Mouse (Mus musculus): ENCODE results near the gene D330020A13Rik. TPM values are rescaled to one million over a fixed set of nuclear protein-coding genes. Genes with fewer than 3 reads are reported as not detected.

Gene D330020A13Rik
- polyA plus RNA-seq, 1 experiment from 2014 or later: not detected

DNA sequence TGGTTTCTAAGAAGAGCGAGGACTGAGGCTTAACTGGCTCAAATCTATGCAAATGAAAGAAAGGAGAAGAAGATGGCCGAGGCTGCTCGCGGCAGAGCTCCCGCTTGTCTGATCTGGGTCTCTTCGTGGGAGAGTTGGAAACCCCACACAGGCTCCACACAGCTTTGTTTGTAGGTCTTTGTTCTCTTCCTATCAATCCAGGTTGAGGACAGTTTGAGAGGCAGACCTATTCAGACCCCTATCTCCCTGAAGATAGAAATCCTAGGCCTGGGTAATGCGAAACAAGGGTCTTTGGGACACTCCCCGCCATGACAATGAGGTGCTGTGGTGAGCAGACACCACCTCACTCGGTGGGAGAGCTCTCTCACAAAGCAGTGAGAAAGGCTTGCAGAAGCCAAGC is 34.7 kb upstream of the D330020A13Rik start:
- Histone ChIP-seq H3K27ac (ENCODE audit: low read depth, low read length) (no peak overlapping the region), H3K27me3 (ENCODE audit: control insufficient read depth, insufficient read depth, low read length) (no peaks in the 10 kb centered on the region), H3K36me3 (ENCODE audit: control insufficient read depth, insufficient read depth, low read length) (no peaks in the 10 kb centered on the region), H3K9me3 (ENCODE audit: control insufficient read depth, low read length) (no peaks in the 10 kb centered on the region), H3K4me1 (ENCODE audit: control insufficient read depth, insufficient read depth, low read length) (no peaks in the 10 kb centered on the region), H3K4me3 (ENCODE audit: low read depth, low read length) (no peak overlapping the region), H3K9ac (replicated peaks; ENCODE audit: low read depth, low read length) (no peak overlapping the region), H3K4me2 (ENCODE audit: low read depth, low read length) (no peak overlapping the region)
- ATAC-seq (ENCODE audit: low read depth): no peak
- WGBS: 22% methylated on average over 9 of the region's 9 CpGs

DNA sequence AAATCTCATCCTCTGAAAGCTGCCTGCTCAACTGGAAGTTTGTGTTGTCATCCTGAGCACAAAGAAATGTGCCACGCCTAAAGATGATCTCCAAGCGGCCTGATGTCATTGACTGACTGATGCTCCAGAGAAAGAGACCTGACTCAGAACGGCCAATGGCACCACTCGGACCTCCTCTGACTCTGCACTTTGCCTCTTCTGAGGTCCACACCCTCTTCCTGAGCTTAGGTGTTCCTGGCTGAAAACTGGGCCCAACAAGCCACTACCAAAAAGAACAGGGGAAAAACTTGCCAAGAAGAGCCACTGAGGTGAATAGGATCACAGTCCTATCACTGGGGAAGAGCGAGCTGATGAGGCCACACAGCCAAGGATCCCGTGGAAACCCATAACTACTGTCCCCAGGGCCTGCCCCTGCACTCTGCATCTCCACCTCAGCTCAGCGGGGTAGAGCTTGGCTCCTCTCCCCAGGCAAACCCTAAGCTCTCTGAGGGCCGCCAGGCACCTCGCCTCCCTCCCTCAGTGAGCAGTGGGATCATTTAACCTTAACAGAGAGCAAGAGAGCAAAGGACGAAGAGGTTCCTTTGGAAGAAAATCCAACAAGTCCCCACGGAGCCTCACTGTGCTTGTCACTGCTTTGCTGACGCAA is 31.2 kb upstream of the D330020A13Rik start:
- 70% methylated on average over 12 of the region's 12 CpGs for WGBS
- no peaks in the 10 kb centered on the region for H3K36me3 ChIP-seq (ENCODE audit: control insufficient read depth, insufficient read depth, low read length)
- ATAC-seq (ENCODE audit: low read depth): no peak
- H3K4me1 ChIP-seq (ENCODE audit: control insufficient read depth, insufficient read depth, low read length): no peaks in the 10 kb centered on the region
- no peak overlapping the region for H3K4me2 ChIP-seq (ENCODE audit: low read depth, low read length)
- no peaks in the 10 kb centered on the region for H3K27me3 ChIP-seq (ENCODE audit: control insufficient read depth, insufficient read depth, low read length)
- no peak overlapping the region for H3K9ac ChIP-seq (replicated peaks; ENCODE audit: low read depth, low read length)
- no peak overlapping the region for H3K4me3 ChIP-seq (ENCODE audit: low read depth, low read length)
- no peak overlapping the region for H3K27ac ChIP-seq (ENCODE audit: low read depth, low read length)
- H3K9me3 ChIP-seq (ENCODE audit: control insufficient read depth, low read length): no peaks in the 10 kb centered on the region

DNA sequence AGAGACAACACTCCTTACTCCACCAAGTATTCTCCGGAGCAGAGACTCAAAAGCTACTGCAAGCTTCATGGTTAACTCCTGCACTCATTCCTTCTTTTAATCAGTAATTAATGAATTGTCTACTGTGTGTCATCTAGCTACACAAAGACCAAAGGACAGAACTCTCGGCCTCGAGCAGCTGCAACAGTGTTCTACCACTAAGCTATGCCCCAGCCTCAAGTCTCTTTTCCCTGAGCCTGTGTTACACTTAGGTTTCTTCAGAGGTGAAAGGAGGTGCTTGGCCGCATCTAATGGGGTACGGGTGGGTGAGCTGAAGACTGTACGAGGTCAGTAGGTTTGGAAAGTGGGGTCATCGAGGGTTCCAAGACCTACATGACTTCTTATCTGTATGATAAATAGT is 30.6 kb upstream of the D330020A13Rik start:
- H3K4me2 ChIP-seq (ENCODE audit: low read depth, low read length): no peak overlapping the region
- ATAC-seq (ENCODE audit: low read depth): no peak
- no peaks in the 10 kb centered on the region for H3K27me3 ChIP-seq (ENCODE audit: control insufficient read depth, insufficient read depth, low read length)
- no peak overlapping the region for H3K9ac ChIP-seq (replicated peaks; ENCODE audit: low read depth, low read length)
- no peak overlapping the region for H3K27ac ChIP-seq (ENCODE audit: low read depth, low read length)
- H3K36me3 ChIP-seq (ENCODE audit: control insufficient read depth, insufficient read depth, low read length): no peaks in the 10 kb centered on the region
- no peaks in the 10 kb centered on the region for H3K4me1 ChIP-seq (ENCODE audit: control insufficient read depth, insufficient read depth, low read length)
- WGBS: 80% methylated on average over 7 of the region's 7 CpGs
- H3K4me3 ChIP-seq (ENCODE audit: low read depth, low read length): no peak overlapping the region
- H3K9me3 ChIP-seq (ENCODE audit: control insufficient read depth, low read length): no peaks in the 10 kb centered on the region

DNA sequence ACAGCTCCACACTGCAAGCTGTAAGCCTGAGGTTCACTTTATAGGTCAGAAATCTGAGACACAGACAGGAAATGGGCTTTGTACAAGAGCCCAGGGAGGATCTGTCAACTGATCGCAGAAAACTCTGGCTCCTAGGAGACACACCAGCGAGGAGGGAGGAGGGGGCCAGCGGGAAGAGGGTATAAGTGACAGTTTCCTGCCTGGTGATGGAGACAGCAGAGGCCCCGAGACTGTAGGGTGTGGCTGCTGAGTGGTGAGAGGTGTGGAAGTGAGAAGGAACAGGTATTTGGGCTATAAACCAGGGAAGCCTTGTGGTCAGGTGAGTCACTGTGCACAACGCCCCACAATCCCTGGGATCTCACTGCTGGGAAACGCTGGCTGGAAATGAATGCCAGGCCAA is 30.0 kb upstream of the D330020A13Rik start:
- WGBS: 70% methylated on average over 6 of the region's 6 CpGs
- Histone ChIP-seq H3K9ac (replicated peaks; ENCODE audit: low read depth, low read length) (no peak overlapping the region), H3K27ac (ENCODE audit: low read depth, low read length) (no peak overlapping the region), H3K4me3 (ENCODE audit: low read depth, low read length) (no peak overlapping the region), H3K27me3 (ENCODE audit: control insufficient read depth, insufficient read depth, low read length) (no peaks in the 10 kb centered on the region), H3K4me1 (ENCODE audit: control insufficient read depth, insufficient read depth, low read length) (no peaks in the 10 kb centered on the region), H3K9me3 (ENCODE audit: control insufficient read depth, low read length) (no peaks in the 10 kb centered on the region), H3K36me3 (ENCODE audit: control insufficient read depth, insufficient read depth, low read length) (no peaks in the 10 kb centered on the region), H3K4me2 (ENCODE audit: low read depth, low read length) (no peak overlapping the region)
- ATAC-seq (ENCODE audit: low read depth): no peak

DNA sequence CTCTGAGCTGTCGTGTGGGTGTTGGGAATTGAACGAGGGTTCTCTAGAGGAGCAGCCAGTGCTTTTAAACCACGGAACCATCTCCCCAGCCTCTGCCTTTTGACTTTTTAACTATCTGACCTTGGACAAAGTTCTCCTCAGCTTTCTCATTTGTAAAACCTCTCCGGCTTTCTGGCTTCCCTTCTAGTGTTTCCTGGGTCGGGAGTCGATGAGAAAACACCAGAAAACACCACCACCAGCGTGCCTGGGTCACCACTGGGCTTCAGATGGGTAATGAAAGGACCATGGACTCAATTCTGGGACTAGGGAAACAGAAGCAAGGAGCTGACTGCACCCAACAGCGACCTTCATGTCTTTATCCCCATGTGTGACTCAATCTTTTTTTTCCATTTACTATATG is 20.0 kb upstream of the D330020A13Rik start:
- Histone ChIP-seq H3K27me3 (ENCODE audit: control insufficient read depth, insufficient read depth, low read length) (no peaks in the 10 kb centered on the region), H3K4me1 (ENCODE audit: control insufficient read depth, insufficient read depth, low read length) (no peaks in the 10 kb centered on the region), H3K4me2 (ENCODE audit: low read depth, low read length) (no peak overlapping the region), H3K4me3 (ENCODE audit: low read depth, low read length) (no peak overlapping the region), H3K9me3 (ENCODE audit: control insufficient read depth, low read length) (no peaks in the 10 kb centered on the region), H3K36me3 (ENCODE audit: control insufficient read depth, insufficient read depth, low read length) (no peaks in the 10 kb centered on the region), H3K27ac (ENCODE audit: low read depth, low read length) (no peak overlapping the region), H3K9ac (replicated peaks; ENCODE audit: low read depth, low read length) (no peak overlapping the region)
- no peak for ATAC-seq (ENCODE audit: low read depth)
- 82% methylated on average over 8 of the region's 8 CpGs for WGBS

DNA sequence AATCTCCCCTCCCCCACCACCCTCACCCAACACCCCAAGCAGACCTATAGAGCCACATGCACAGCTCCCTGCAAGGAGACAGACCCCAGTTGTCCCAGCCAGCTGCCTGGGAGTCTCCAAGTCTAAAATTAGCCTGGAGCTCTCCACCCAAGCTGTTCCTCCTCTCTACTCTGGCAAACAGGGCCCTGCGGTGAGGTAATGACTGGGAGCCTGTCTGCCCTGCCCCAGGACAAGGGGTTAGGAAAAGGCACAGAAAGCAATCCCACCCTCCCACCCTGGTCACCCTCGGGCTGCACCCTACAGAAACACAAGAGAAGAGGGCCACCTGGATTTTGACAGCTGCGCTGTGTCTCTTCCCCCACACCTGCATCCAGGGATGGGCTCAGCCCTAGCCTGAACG is 19.3 kb upstream of the D330020A13Rik start:
- Histone ChIP-seq H3K36me3 (ENCODE audit: control insufficient read depth, insufficient read depth, low read length) (no peaks in the 10 kb centered on the region), H3K9ac (replicated peaks; ENCODE audit: low read depth, low read length) (no peak overlapping the region), H3K27me3 (ENCODE audit: control insufficient read depth, insufficient read depth, low read length) (no peaks in the 10 kb centered on the region), H3K4me2 (ENCODE audit: low read depth, low read length) (no peak overlapping the region), H3K27ac (ENCODE audit: low read depth, low read length) (no peak overlapping the region), H3K9me3 (ENCODE audit: control insufficient read depth, low read length) (no peaks in the 10 kb centered on the region), H3K4me3 (ENCODE audit: low read depth, low read length) (no peak overlapping the region), H3K4me1 (ENCODE audit: control insufficient read depth, insufficient read depth, low read length) (no peaks in the 10 kb centered on the region)
- WGBS: 67% methylated on average over 4 of the region's 4 CpGs
- ATAC-seq (ENCODE audit: low read depth): no peak

DNA sequence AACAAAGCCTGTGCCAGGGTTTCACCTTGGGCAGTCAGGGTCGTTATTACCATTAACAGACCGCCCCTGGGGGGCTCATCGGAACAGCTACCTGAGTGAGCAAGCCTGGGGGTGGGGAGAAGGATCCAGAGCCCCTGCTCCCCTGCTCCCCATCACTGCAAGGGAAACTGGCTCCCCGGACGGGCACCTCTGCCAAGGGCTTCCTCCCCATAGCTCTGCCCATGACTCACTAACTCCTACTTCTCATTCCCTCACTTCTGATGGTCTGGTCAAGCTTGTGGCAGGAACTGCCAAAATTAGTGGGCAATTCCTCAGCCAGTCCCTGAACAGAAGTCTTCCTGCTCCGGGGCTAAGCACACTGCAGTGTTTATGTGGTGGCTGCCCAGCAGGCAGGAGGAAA is 18.9 kb upstream of the D330020A13Rik start:
- Histone ChIP-seq H3K9me3 (ENCODE audit: control insufficient read depth, low read length) (no peaks in the 10 kb centered on the region), H3K9ac (replicated peaks; ENCODE audit: low read depth, low read length) (no peak overlapping the region), H3K36me3 (ENCODE audit: control insufficient read depth, insufficient read depth, low read length) (no peaks in the 10 kb centered on the region), H3K27ac (ENCODE audit: low read depth, low read length) (no peak overlapping the region), H3K4me2 (ENCODE audit: low read depth, low read length) (no peak overlapping the region), H3K27me3 (ENCODE audit: control insufficient read depth, insufficient read depth, low read length) (no peaks in the 10 kb centered on the region), H3K4me1 (ENCODE audit: control insufficient read depth, insufficient read depth, low read length) (no peaks in the 10 kb centered on the region), H3K4me3 (ENCODE audit: low read depth, low read length) (no peak overlapping the region)
- ATAC-seq (ENCODE audit: low read depth): no peak
- WGBS: 58% methylated on average over 6 of the region's 6 CpGs

DNA sequence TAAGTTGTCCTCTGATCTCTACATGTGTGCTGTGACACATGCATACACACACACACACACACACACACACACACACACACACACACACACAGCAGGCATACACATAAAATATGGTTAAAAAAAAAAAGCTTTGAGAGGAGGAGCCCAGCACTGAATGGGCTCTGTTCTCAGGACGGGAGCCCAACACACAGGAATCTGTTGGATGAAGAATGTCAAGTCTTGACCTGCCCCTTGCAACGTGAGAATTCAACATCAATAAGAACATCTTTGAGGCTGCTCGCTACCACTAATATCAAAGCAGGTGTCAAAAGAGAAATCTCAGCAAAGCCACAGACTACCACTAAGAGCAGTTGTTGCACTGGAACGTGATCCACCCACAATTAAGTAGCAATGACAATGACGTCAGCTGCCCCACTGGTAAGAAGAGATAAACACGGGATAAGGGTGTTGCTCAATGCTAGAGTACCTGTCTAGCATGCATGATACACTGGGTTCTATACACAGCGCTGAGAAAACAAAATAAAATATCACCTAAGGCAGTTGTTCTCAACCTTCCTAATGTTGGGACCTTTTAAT is 17.2 kb upstream of the D330020A13Rik start:
- ATAC-seq (ENCODE audit: low read depth): no peak
- Histone ChIP-seq H3K27me3 (ENCODE audit: control insufficient read depth, insufficient read depth, low read length) (no peaks in the 10 kb centered on the region), H3K9ac (replicated peaks; ENCODE audit: low read depth, low read length) (no peak overlapping the region), H3K4me2 (ENCODE audit: low read depth, low read length) (no peak overlapping the region), H3K9me3 (ENCODE audit: control insufficient read depth, low read length) (no peaks in the 10 kb centered on the region), H3K4me1 (ENCODE audit: control insufficient read depth, insufficient read depth, low read length) (no peaks in the 10 kb centered on the region), H3K36me3 (ENCODE audit: control insufficient read depth, insufficient read depth, low read length) (no peaks in the 10 kb centered on the region), H3K27ac (ENCODE audit: low read depth, low read length) (no peak overlapping the region), H3K4me3 (ENCODE audit: low read depth, low read length) (no peak overlapping the region)
- 87% methylated on average over 7 of the region's 7 CpGs for WGBS

DNA sequence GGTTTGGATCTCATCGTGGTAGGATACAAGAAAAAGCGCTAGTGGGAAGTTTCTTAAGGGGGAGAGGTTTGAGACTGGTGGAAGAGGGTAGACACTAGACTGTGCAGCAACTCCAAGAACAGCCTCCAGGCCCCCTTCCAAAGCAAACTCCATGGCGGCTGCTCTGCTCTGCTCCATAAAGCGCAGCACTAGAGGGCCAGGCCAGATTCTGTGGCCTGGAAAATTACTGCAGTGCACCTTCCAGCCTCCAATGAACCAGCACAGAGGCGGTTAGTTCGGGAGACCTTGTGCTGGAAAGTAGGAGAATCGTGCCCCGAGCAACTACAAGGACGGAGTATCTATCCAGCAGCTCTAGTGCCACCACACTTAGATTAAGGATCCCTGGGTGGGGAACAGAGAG is 6.9 kb upstream of the D330020A13Rik start:
- Histone ChIP-seq H3K27me3 (ENCODE audit: control insufficient read depth, insufficient read depth, low read length) (no peaks in the 10 kb centered on the region), H3K4me1 (ENCODE audit: control insufficient read depth, insufficient read depth, low read length) (no peaks in the 10 kb centered on the region), H3K4me3 (ENCODE audit: low read depth, low read length) (no peak overlapping the region), H3K27ac (ENCODE audit: low read depth, low read length) (no peak overlapping the region), H3K9ac (replicated peaks; ENCODE audit: low read depth, low read length) (no peak overlapping the region), H3K36me3 (ENCODE audit: control insufficient read depth, insufficient read depth, low read length) (no peaks in the 10 kb centered on the region), H3K9me3 (ENCODE audit: control insufficient read depth, low read length) (no peaks in the 10 kb centered on the region), H3K4me2 (ENCODE audit: low read depth, low read length) (no peak overlapping the region)
- WGBS: 79% methylated on average over 9 of the region's 9 CpGs
- no peak for ATAC-seq (ENCODE audit: low read depth)
